Mouse (Mus musculus) heart, embryonic 11.5 days (tissue): ENCODE measurements around the gene Arhgap1. TPM values are rescaled to one million over a fixed set of nuclear protein-coding genes. Genes with fewer than 3 reads are reported as not detected.

Experiments used
- ATAC-seq: fragments of 200-750 bp; cut with Nextera tagmentation; replicated peaks from 2 replicates; pipeline ENCODE4 v1.8.0; 2017; ENCODE audit warnings: moderate library complexity; ENCODE audit not compliant: insufficient number of reproducible peaks, low FRiP score, low TSS enrichment
- H3K27ac ChIP-seq: fragments of 300-500 bp; sonication (generic); 2 replicates; pipeline ENCODE4 v1.5.1; 2014; ENCODE audit warnings: mild to moderate bottlenecking, low read depth, low read length
- H3K27me3 ChIP-seq: fragments of 300-500 bp; sonication (generic); 2 replicates; pipeline ENCODE4 v1.6.1; 2014; ENCODE audit warnings: mild to moderate bottlenecking, low read length, mixed read lengths; ENCODE audit not compliant: control insufficient read depth, insufficient read depth
- H3K36me3 ChIP-seq: fragments of 300-500 bp; sonication (generic); 2 replicates; pipeline ENCODE4 v1.6.1; 2014; ENCODE audit warnings: mild to moderate bottlenecking, low read length, moderate library complexity, mixed read lengths; ENCODE audit not compliant: control insufficient read depth, insufficient read depth
- H3K4me1 ChIP-seq: fragments of 300-500 bp; sonication (generic); 2 replicates; pipeline ENCODE4 v1.6.1; 2014; ENCODE audit warnings: low read length; ENCODE audit not compliant: control insufficient read depth, insufficient read depth
- H3K4me2 ChIP-seq: fragments of 300-500 bp; sonication (generic); 2 replicates; pipeline ENCODE4 v1.6.1; 2014; ENCODE audit warnings: mild to moderate bottlenecking, moderate library complexity
- H3K4me3 ChIP-seq: fragments of 300-500 bp; sonication (generic); 2 replicates; pipeline ENCODE4 v1.5.1; 2014; ENCODE audit warnings: low read depth, low read length
- H3K9ac ChIP-seq: fragments of 300-500 bp; sonication (generic); 2 replicates; pipeline ENCODE4 v1.6.1; 2014; ENCODE audit warnings: mild to moderate bottlenecking, low read depth, low read length, moderate library complexity
- H3K9me3 ChIP-seq: fragments of 300-500 bp; sonication (generic); replicated peaks from 2 replicates; pipeline ENCODE4 v1.6.1; 2016; ENCODE audit warnings: low read length; ENCODE audit not compliant: control insufficient read depth
- WGBS: fragments of 180-500 bp; shearing (Covaris S2); extraction: QIAGEN DNeasy Blood & Tissue Kit; methylation state at CpG from one replicate; pipeline ENCODE4 v1.1.7; 2014; ENCODE audit not compliant: insufficient replicate concordance; 5-methylcytosine and 5-hydroxymethylcytosine counted together
- polyA plus RNA-seq: library from polyadenylated mRNA; unstranded; fragments of >200 nt; fragmentation: Nextera tagmentation; extraction: Ambion mirVana; gene quantifications from 2 replicates; pipeline ENCODE4 v1.2.1, GENCODE M21; 2014

Arhgap1 gene
- polyA plus RNA-seq, 1 experiment from 2014 or later: 186 TPM

- no peak for ATAC-seq
- H3K36me3 ChIP-seq: no peaks in the 10 kb centered on the region
- no peaks in the 10 kb centered on the region for H3K9me3 ChIP-seq
- no peak overlapping the region for H3K4me2 ChIP-seq
- H3K9ac ChIP-seq: no peak overlapping the region
- H3K27ac ChIP-seq: no peak overlapping the region
- WGBS: 83% methylated on average over 12 of the region's 12 CpGs
- H3K4me3 ChIP-seq: no peak overlapping the region
- H3K27me3 ChIP-seq: no peaks in the 10 kb centered on the region
- no peaks in the 10 kb centered on the region for H3K4me1 ChIP-seq
Measured at GRCm38 (mm10) chr2:91630384-91630783, 19.3 kb upstream of the Arhgap1 start.

GRCm38 (mm10) chr2:91631826-91632225, 17.8 kb upstream of the Arhgap1 start:
- Histone ChIP-seq H3K4me1 (no peaks in the 10 kb centered on the region), H3K4me2 (no peak overlapping the region), H3K9ac (no peak overlapping the region), H3K4me3 (no peak overlapping the region), H3K27ac (no peak overlapping the region), H3K9me3 (no peaks in the 10 kb centered on the region), H3K27me3 (no peaks in the 10 kb centered on the region), H3K36me3 (no peaks in the 10 kb centered on the region)
- 82% methylated on average over 5 of the region's 5 CpGs for WGBS
- ATAC-seq: no peak

GRCm38 (mm10) chr2:91632316-91632715, 17.3 kb upstream of the Arhgap1 start:
- no peaks in the 10 kb centered on the region for H3K4me1 ChIP-seq
- H3K4me3 ChIP-seq: no peak overlapping the region
- WGBS: 72% methylated on average over 5 of the region's 5 CpGs
- H3K36me3 ChIP-seq: no peaks in the 10 kb centered on the region
- H3K27ac ChIP-seq: no peak overlapping the region
- no peak overlapping the region for H3K9ac ChIP-seq
- ATAC-seq: no peak
- H3K27me3 ChIP-seq: no peaks in the 10 kb centered on the region
- no peak overlapping the region for H3K4me2 ChIP-seq
- no peaks in the 10 kb centered on the region for H3K9me3 ChIP-seq

GRCm38 (mm10) chr2:91633334-91633977, 16.2 kb upstream of the Arhgap1 start:
- no peak for ATAC-seq
- H3K27ac ChIP-seq: no peak overlapping the region
- H3K27me3 ChIP-seq: no peaks in the 10 kb centered on the region
- no peak overlapping the region for H3K4me3 ChIP-seq
- H3K9me3 ChIP-seq: no peaks in the 10 kb centered on the region
- no peaks in the 10 kb centered on the region for H3K36me3 ChIP-seq
- no peak overlapping the region for H3K9ac ChIP-seq
- WGBS: 69% methylated on average over 12 of the region's 12 CpGs
- no peak overlapping the region for H3K4me2 ChIP-seq
- no peaks in the 10 kb centered on the region for H3K4me1 ChIP-seq

- no peak for ATAC-seq
- no peaks in the 10 kb centered on the region for H3K9me3 ChIP-seq
- no peak overlapping the region for H3K27ac ChIP-seq
- H3K27me3 ChIP-seq: no peaks in the 10 kb centered on the region
- H3K36me3 ChIP-seq: no peaks in the 10 kb centered on the region
- WGBS: 58% methylated on average over 9 of the region's 9 CpGs
- H3K4me3 ChIP-seq: no peak overlapping the region
- no peak overlapping the region for H3K9ac ChIP-seq
- no peaks in the 10 kb centered on the region for H3K4me1 ChIP-seq
- no peak overlapping the region for H3K4me2 ChIP-seq
Measured at GRCm38 (mm10) chr2:91634841-91635240, 14.8 kb upstream of the Arhgap1 start.

GRCm38 (mm10) chr2:91635486-91635885, 14.2 kb upstream of the Arhgap1 start:
- H3K4me3 ChIP-seq: no peak overlapping the region
- 76% methylated on average over 11 of the region's 11 CpGs for WGBS
- ATAC-seq: no peak
- H3K27ac ChIP-seq: no peak overlapping the region
- H3K9me3 ChIP-seq: no peaks in the 10 kb centered on the region
- H3K4me2 ChIP-seq: no peak overlapping the region
- H3K27me3 ChIP-seq: no peaks in the 10 kb centered on the region
- H3K36me3 ChIP-seq: no peaks in the 10 kb centered on the region
- H3K4me1 ChIP-seq: no peaks in the 10 kb centered on the region
- no peak overlapping the region for H3K9ac ChIP-seq

GRCm38 (mm10) chr2:91636229-91636628, 13.4 kb upstream of the Arhgap1 start, which contains the start of gene F2:
Gene F2 (minus strand): TSS chr2:91636414.
- H3K9ac ChIP-seq: no peak within 1 kb of the TSS
- no peak within 1 kb of the TSS for H3K4me3 ChIP-seq
- no peak within 1 kb of the TSS for H3K4me2 ChIP-seq
- no peaks in the 10 kb centered on the region for H3K9me3 ChIP-seq
- no peaks in the 10 kb centered on the region for H3K27me3 ChIP-seq
- H3K4me1 ChIP-seq: no peaks in the 10 kb centered on the region
- no peaks in the 10 kb centered on the region for H3K36me3 ChIP-seq
- WGBS: 84% methylated on average over 8 of the region's 8 CpGs
- no peak within 1 kb of the TSS for H3K27ac ChIP-seq
- no peak for ATAC-seq

- Histone ChIP-seq H3K4me1 (no peaks in the 10 kb centered on the region), H3K27ac (no peak overlapping the region)
- no peak for ATAC-seq
Measured at GRCm38 (mm10) chr2:91636727-91637338, 12.8 kb upstream of the Arhgap1 start.

GRCm38 (mm10) chr2:91638931-91639330, 10.7 kb upstream of the Arhgap1 start:
- no peak overlapping the region for H3K4me3 ChIP-seq
- no peaks in the 10 kb centered on the region for H3K27me3 ChIP-seq
- no peaks in the 10 kb centered on the region for H3K4me1 ChIP-seq
- H3K9me3 ChIP-seq: no peaks in the 10 kb centered on the region
- WGBS: 75% methylated on average over 6 of the region's 6 CpGs
- H3K4me2 ChIP-seq: no peak overlapping the region
- H3K9ac ChIP-seq: no peak overlapping the region
- no peak for ATAC-seq
- H3K36me3 ChIP-seq: peaks cover 5% of the 10 kb centered on the region
- H3K27ac ChIP-seq: no peak overlapping the region

More at GRCm38 (mm10) chr2:91636727-91637338, 12.8 kb upstream of the Arhgap1 start:
- H3K36me3 ChIP-seq: no peaks in the 10 kb centered on the region
- no peak overlapping the region for H3K9ac ChIP-seq
- H3K9me3 ChIP-seq: no peaks in the 10 kb centered on the region
- no peak overlapping the region for H3K4me2 ChIP-seq
- no peak overlapping the region for H3K4me3 ChIP-seq
- 73% methylated on average over 5 of the region's 5 CpGs for WGBS
- no peaks in the 10 kb centered on the region for H3K27me3 ChIP-seq
